27 mouse cellular contexts compared by ENCODE assay signal in the genomic region with DNA sequence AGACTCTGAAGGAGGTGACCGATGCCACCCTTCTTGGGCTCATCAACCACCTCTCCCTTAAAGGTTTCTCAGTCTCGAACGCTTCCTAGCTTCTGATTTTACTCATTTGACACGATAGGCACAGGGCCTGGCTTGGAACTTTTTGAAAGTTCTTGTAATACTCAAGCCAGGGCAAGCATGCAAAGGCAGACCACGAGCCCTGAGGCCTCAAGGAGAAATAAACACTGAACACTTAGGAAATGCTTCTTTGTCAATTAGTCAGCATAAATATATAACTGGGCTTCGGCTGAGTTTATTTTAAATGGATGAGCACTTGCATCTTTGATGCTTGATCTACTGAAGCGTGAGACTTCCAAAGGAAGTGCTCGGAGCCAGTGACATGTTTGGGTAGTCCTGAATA. TPM values are rescaled to one million over a fixed set of nuclear protein-coding genes. Genes with fewer than 3 reads are reported as not detected.
DNase-seq lines count a peak whose midpoint lies in the region; ATAC-seq and TF ChIP-seq lines count a peak whose summit lies in the region.
"Had no signal": no experiment of that assay in that cellular context is flagged by ENCODE, and none has a peak within 500 bp of the region (broad histone marks: within the 10 kb centered on the region; RNA-seq: fewer than 3 reads in every experiment).

No protein-coding gene starts in this region.

- no peak for DNase-seq in forebrain, embryonic 10.5 days (ENCODE audit: extremely low spot score, low spot score)
- no peak for DNase-seq in forebrain, postnatal 0 days
- no peak for DNase-seq in kidney, adult 2 months
- DNase-seq in 3T3-L1 (ENCODE audit: low read depth, low spot score) (peak; percentile 16), Patski (ENCODE audit: low read depth, low spot score) (peak; percentile 42)
- DNase-seq in ovary, postnatal 36 days (ENCODE audit: low spot score): no peak
- DNase-seq: adrenal gland, postnatal 10 days; adrenal gland, postnatal 36 days; B cell, adult 2 months; cerebellum, adult 18-20 months; cerebellum, adult 9-10 months; cerebellum, postnatal 14 days; gastrocnemius, adult 2 months; gastrocnemius, postnatal 25 days; heart, adult 18-20 months; heart, postnatal 10 days; heart, postnatal 36 days had no signal

- no peak for TF ChIP-seq POLR2A in kidney, adult 2 months (IDR thresholded peaks at IDR 0.05; ENCODE audit: low read depth, low read length)

- no peak overlapping the region for H3K4me2 ChIP-seq in forebrain, postnatal 0 days (ENCODE audit: low read depth)
- H3K4me2 ChIP-seq in kidney, embryonic 16.5 days (replicated peaks; ENCODE audit: low read depth, low read length): no peak overlapping the region
- H3K4me2 ChIP-seq: forebrain, embryonic 13.5 days; heart, embryonic 12.5 days; heart, embryonic 15.5 days; hindbrain, embryonic 13.5 days had no signal

- no peak for TF ChIP-seq CTCF in forebrain, postnatal 0 days (IDR thresholded peaks at IDR 0.05; ENCODE audit: low read depth)
- TF ChIP-seq CTCF in kidney, adult 2 months (conservative IDR thresholded peaks at IDR 0.05; ENCODE audit: insufficient read depth, insufficient read length, low read depth, low read length): no peak
- TF ChIP-seq CTCF in Patski (IDR thresholded peaks at IDR 0.05): no peak

- in situ Hi-C loops in Patski (cut with MboI; ENCODE audit: low pct_unique_long_range_greater_than_20kb): no loop called here

- H3K27ac ChIP-seq in forebrain, embryonic 10.5 days: 0 out of 2 replicates have a peak overlapping the region, but pooled peaks have one; percentile 3
- no peak overlapping the region for H3K27ac ChIP-seq in forebrain, postnatal 0 days (ENCODE audit: low read depth, low read length)
- H3K27ac ChIP-seq in kidney, adult 2 months (ENCODE audit: insufficient read depth, low read depth, low read length): peak overlapping the region; percentile 58; the same call in 1 of the 2 replicates
- no peak overlapping the region for H3K27ac ChIP-seq in kidney, embryonic 16.5 days (ENCODE audit: low read length)
- H3K27ac ChIP-seq: forebrain, embryonic 13.5 days; gastrocnemius, adult 2 months; heart, embryonic 15.5 days; hindbrain, embryonic 10.5 days; hindbrain, embryonic 13.5 days had no signal

- no peak overlapping the region for H3K9ac ChIP-seq in forebrain, postnatal 0 days
- H3K9ac ChIP-seq in kidney, embryonic 16.5 days (replicated peaks; ENCODE audit: low read length): no peak overlapping the region
- H3K9ac ChIP-seq: forebrain, embryonic 13.5 days; heart, embryonic 12.5 days; heart, embryonic 15.5 days; hindbrain, embryonic 13.5 days had no signal

- POLR2A ChIA-PET in Patski (lab: Charles Lee): interaction anchor here (0.5 to 1.0 kb wide), 4 partner anchors 10 to 120 kb away, joined by 3 to 5 read pairs (median 3); no protein-coding TSS in a partner anchor

- H3K36me3 ChIP-seq in forebrain, embryonic 10.5 days (replicated peaks): no peaks in the 10 kb centered on the region
- no peaks in the 10 kb centered on the region for H3K36me3 ChIP-seq in forebrain, postnatal 0 days (ENCODE audit: insufficient read depth)
- H3K36me3 ChIP-seq in kidney, adult 2 months (ENCODE audit: control insufficient read depth, insufficient read depth, low read length): no peaks in the 10 kb centered on the region
- H3K36me3 ChIP-seq in kidney, embryonic 16.5 days (ENCODE audit: insufficient read depth, low read length): no peaks in the 10 kb centered on the region
- H3K36me3 ChIP-seq: G1E; heart, embryonic 12.5 days; heart, embryonic 15.5 days; hindbrain, embryonic 10.5 days; hindbrain, embryonic 13.5 days had no signal

- CTCF ChIA-PET in Patski (lab: Charles Lee): no interaction called here

- peaks cover 20% of the 10 kb centered on the region for H3K4me1 ChIP-seq in forebrain, embryonic 10.5 days
- H3K4me1 ChIP-seq in forebrain, postnatal 0 days (ENCODE audit: insufficient read depth): no peaks in the 10 kb centered on the region
- H3K4me1 ChIP-seq in kidney, adult 2 months (ENCODE audit: control insufficient read depth, insufficient read depth, low read length): no peaks in the 10 kb centered on the region; the same call in 1 of the 2 replicates
- H3K4me1 ChIP-seq in kidney, embryonic 16.5 days (ENCODE audit: insufficient read depth, low read length): no peaks in the 10 kb centered on the region
- H3K4me1 ChIP-seq: hindbrain, embryonic 13.5 days had no signal

- H3K27me3 ChIP-seq in forebrain, embryonic 10.5 days (ENCODE audit: poor library complexity, severe bottlenecking): no peaks in the 10 kb centered on the region
- no peaks in the 10 kb centered on the region for H3K27me3 ChIP-seq in forebrain, postnatal 0 days (ENCODE audit: insufficient read depth, low read length)
- H3K27me3 ChIP-seq in kidney, adult 2 months (replicated peaks; ENCODE audit: control insufficient read depth, insufficient read depth, low read length): no peaks in the 10 kb centered on the region
- no peaks in the 10 kb centered on the region for H3K27me3 ChIP-seq in kidney, embryonic 16.5 days (ENCODE audit: insufficient read depth, low read length)
- no peaks in the 10 kb centered on the region for H3K27me3 ChIP-seq in Patski
- H3K27me3 ChIP-seq: CH12.LX; forebrain, embryonic 13.5 days; heart, embryonic 12.5 days; heart, embryonic 15.5 days; hindbrain, embryonic 13.5 days had no signal

- no peaks in the 10 kb centered on the region for H3K9me3 ChIP-seq in forebrain, embryonic 10.5 days
- H3K9me3 ChIP-seq in forebrain, postnatal 0 days (ENCODE audit: low read length): no peaks in the 10 kb centered on the region
- H3K9me3 ChIP-seq in kidney, embryonic 16.5 days (ENCODE audit: low read length): no peaks in the 10 kb centered on the region
- H3K9me3 ChIP-seq: forebrain, embryonic 13.5 days; G1E; heart, embryonic 12.5 days; heart, embryonic 15.5 days; hindbrain, embryonic 10.5 days; hindbrain, embryonic 13.5 days had no signal

- ATAC-seq in forebrain, postnatal 0 days: no peak
- ATAC-seq in kidney, embryonic 16.5 days (ENCODE audit: low FRiP score, low TSS enrichment): no peak
- ATAC-seq in Patski: peak; percentile 86
- ATAC-seq: forebrain, embryonic 13.5 days; forebrain, embryonic 16.5 days; hindbrain, embryonic 16.5 days had no signal

- WGBS in forebrain, embryonic 10.5 days: 82% methylated on average over 8 of the region's 8 CpGs
- 46% methylated on average over 8 of the region's 8 CpGs for WGBS in forebrain, postnatal 0 days
- 58% methylated on average over 8 of the region's 8 CpGs for WGBS in kidney, adult 2 months
- 76% methylated on average over 8 of the region's 8 CpGs for WGBS in kidney, embryonic 16.5 days

- H3K4me3 ChIP-seq in forebrain, embryonic 10.5 days: no peak overlapping the region
- no peak overlapping the region for H3K4me3 ChIP-seq in forebrain, postnatal 0 days (ENCODE audit: low read depth, low read length)
- H3K4me3 ChIP-seq in kidney, adult 2 months (ENCODE audit: insufficient read depth, low read depth, low read length): no peak overlapping the region
- no peak overlapping the region for H3K4me3 ChIP-seq in kidney, embryonic 16.5 days (ENCODE audit: low read length)
- H3K4me3 ChIP-seq: forebrain, embryonic 13.5 days; gastrocnemius, adult 2 months; heart, embryonic 12.5 days; heart, embryonic 15.5 days; hindbrain, embryonic 10.5 days; hindbrain, embryonic 13.5 days had no signal

RNA-seq across cellular contexts. Expression of gene Atp1b1, which starts 50.4 kb away (rescaled TPM):
- 7.8 and 9.9 TPM in 2 replicates for polyA plus RNA-seq in forebrain, embryonic 10.5 days (2016; fragmentation: Nextera tagmentation; extraction: Ambion mirVana)
- 200 and 226 TPM in 2 replicates for total RNA-seq in forebrain, postnatal 0 days (2014; rRNA removed)
- 313 and 432 TPM in 2 replicates for polyA plus RNA-seq in forebrain, postnatal 0 days (2015; fragmentation: Nextera tagmentation; extraction: Ambion mirVana)
- 945 and 1,094 TPM in 2 replicates for polyA plus RNA-seq in kidney, adult 2 months (2012; rRNA removed)
- 232 and 240 TPM in 2 replicates for polyA plus RNA-seq in kidney, embryonic 16.5 days (2015; fragmentation: Nextera tagmentation; extraction: Ambion mirVana)
- polyA plus RNA-seq in Patski (2021): 1,457 TPM
- polyA plus RNA-seq: G1E had no signal

Comparison
In these comparisons a context has a peak if more than half of its experiments do, and no peak if none do; other contexts are left out.
1. H3K27ac ChIP-seq: peak in forebrain, embryonic 10.5 days (single experiment) and kidney, adult 2 months (single experiment); none in forebrain, postnatal 0 days (single experiment) and kidney, embryonic 16.5 days (single experiment).
2. RNA of gene Atp1b1, which starts 50.4 kb away (polyA plus RNA-seq): 1,457 TPM in Patski (single experiment), 945 to 1,094 TPM in kidney, adult 2 months, 313 to 432 TPM in forebrain, postnatal 0 days and 232 to 240 TPM in kidney, embryonic 16.5 days; 7.8 to 9.9 TPM in forebrain, embryonic 10.5 days; every median in the first group is over 10 times any median in the second.
3. DNase-seq: peak in 3T3-L1 (single experiment) and Patski (single experiment); none in forebrain, embryonic 10.5 days (single experiment), forebrain, postnatal 0 days (single experiment), kidney, adult 2 months (single experiment) and ovary, postnatal 36 days (single experiment).